Mouse (Mus musculus): ENCODE data around the gene Slc39a2.
"Not testable (repeated sequence)": the region's sequence is repeated elsewhere in the genome, so short reads cannot be mapped to it uniquely, and the experiment has no call there.

GRCm38 (mm10) chr14:51863603-51864002 lies 29.1 kb upstream of the Slc39a2 start:
- not testable (repeated sequence) for TF ChIP-seq CTCF (IDR thresholded peaks at IDR 0.05; ENCODE audit: extremely low read depth, insufficient read depth, insufficient read length, insufficient replicate concordance); POLR2A (IDR thresholded peaks at IDR 0.05; ENCODE audit: low read depth, low read length)
